Mouse (Mus musculus): Measurements from ENCODE around the gene Ccdc102a.

GRCm38 (mm10) chr8:94870003-94870402 is 47.9 kb downstream of the Ccdc102a start:
- TF ChIP-seq POLR2A (IDR thresholded peaks at IDR 0.05; ENCODE audit: borderline replicate concordance, control insufficient read depth, low read depth, low read length) (no peak), CTCF (IDR thresholded peaks at IDR 0.05; ENCODE audit: control insufficient read depth, insufficient read depth, low read length) (no peak)
